Mouse (Mus musculus) spleen, postnatal 4 days (tissue): Measurements from ENCODE around the gene 1700037C18Rik.
"Not testable (repeated sequence)": the region's sequence is repeated elsewhere in the genome, so short reads cannot be mapped to it uniquely, and the experiment has no call there.

ENCODE experiments used
- DNase-seq, 2 experiments: peaks; one replicate each; pipeline ENCODE4 v3.0.0; 2022; ENCODE audit warnings: low spot score in 2 of 2

1700037C18Rik gene

DNA sequence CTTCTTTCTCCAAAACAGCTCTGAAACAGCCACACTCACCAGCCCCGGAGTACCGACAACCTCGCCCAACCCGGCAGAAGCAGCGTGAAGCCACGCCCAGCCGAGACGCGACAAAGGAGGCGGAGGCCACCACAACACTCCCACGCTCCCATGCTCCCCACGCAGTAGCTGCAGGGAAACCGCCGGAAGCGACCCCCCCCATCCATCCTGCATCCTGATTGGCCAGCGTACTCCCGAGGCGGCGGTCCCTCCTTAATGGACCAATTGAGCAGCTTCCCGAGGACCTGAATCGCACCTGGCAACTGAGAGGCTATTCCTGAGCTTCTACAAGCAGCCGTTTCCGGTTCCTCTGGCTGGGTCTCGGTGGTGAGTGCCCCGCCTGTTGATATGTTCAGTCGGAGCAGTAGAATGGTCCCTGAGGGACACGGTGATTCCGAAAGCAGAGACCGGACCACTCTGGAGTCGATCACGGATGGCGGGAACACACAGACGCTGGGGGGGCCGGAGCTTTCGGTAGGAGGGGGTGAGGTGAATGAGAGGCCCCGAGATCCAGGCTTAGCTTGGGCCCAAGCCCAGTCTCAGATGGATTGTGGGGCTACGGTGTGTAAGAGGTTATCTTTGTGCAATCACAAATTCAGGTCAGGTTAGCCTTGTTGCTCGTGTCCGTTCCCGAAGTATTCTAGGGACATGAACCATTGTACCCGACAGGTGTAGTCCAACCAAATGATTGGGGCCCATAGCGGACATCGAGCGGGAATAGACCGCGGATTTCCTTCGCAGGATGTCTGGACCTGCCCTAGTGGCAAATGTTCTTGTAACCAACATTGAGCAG lies 36.1 kb downstream of the 1700037C18Rik start, which contains the start of gene Naa60:
Naa60 (plus strand) TSS at position 160 of the 832 bp plus-strand sequence.
- peak; percentile 83 to 91 for DNase-seq

DNA sequence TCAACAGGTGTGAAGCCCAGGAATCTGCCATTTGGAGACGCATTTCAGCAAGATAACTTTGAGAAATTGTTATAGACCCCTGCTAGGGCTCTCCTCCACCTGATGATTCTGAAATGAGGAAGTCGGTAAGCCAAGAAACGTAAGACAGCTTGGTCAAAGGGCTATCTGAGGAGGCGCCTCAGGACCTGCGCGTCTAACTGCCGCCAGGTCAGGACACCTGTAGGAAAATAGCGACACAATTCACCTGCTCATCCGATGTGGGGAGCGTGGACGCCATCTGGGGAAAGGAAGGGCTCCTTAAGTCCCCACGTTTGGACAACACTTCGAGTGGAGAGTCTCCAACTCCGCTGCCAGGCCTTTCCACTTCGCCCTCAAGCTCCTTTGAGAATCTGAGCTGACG lies 36.7 kb downstream of the 1700037C18Rik start:
- DNase-seq = no peak

DNA sequence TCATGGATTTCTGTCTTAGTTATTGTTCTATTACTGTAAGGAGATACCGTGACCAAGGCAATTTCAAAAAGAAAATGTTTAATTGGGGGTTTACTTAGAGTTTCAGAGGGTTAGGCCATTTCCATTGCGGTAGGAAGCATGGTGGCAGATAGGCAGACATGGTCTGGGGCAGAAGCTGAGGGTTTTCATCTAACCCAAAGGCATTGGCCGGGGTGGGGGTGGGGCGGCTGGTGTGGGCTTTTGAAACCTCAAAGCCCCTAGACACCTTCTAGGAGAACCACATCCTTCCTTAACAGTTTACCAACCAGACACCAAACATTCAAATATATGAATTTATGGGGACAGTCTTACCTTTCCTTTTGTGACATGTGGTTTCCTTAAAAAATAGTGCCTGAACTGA lies 49.2 kb downstream of the 1700037C18Rik start:
- DNase-seq = no peak

DNA sequence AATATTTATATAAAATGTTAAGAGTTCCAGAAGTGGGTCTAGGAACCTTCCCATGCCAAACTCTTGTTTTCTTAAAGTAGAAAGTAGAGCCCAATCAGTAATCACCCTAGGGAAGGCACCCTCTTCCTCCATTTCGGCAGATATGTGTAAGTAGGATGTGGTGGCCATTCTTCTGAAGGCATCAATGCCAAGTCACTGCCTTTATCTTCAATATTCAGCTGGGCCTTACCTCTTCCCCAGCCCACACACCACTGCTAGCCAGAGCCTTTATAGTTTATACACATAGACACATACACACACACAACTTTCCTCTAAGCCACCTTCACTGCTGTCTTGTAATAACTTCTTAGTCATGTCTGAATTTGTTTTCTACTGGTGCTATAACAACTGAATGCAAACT lies 52.7 kb downstream of the 1700037C18Rik start:
- DNase-seq = no peak

DNA sequence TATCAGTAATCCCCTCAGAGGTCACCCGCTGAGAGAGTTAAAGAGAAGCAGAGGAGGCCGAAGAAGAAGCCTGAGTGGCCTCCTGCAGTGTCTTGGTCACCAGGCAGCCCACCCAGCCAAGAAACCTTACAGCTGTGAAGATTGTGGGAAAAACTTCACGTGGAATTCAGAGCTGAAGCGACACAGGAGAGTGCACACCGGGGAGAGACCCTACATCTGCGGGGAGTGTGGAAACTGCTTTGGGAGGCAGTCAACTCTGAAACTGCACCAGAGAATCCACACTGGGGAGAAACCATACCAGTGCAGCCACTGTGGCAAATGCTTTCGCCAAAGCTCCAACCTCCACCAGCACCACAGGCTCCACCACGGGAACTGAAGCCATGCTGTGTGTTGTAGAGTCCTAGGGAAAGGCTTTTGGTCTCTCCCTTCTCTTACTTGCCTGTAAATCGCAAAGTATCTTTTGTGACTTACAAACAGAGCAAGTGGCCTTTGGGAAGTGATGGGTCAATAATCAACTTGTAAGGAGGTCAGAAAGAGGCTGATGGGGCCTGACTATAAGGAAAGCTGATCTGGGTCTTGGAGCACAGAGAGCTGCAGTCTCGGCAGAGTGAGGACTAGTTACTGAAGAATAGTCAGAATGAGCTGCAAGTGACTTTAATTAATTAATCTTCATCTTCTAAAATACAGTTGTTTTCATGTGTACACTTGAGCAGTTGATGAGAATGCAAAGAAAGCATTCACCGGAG lies 53.9 kb downstream of the 1700037C18Rik start:
- DNase-seq = no peak

DNA sequence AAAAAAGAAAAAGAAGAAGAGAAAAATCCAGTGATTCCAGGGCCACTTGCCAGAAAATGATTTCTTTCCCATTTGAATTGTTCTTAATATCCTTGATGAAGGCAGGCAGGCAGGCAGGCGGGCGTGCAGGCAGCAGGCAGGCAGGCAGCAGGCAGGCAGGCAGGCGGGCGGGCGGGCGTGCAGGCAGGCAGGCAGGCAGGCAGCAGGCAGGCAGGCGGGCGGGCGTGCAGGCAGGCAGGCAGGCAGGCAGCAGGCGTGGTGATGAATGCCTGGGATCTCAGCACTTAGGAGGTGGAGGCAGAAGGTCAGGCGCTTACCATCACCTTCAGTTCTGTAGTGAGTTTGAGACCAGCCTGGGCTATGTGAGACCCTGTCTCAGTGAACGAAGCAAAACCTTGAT lies 55.9 kb downstream of the 1700037C18Rik start:
- DNase-seq = no peak

DNA sequence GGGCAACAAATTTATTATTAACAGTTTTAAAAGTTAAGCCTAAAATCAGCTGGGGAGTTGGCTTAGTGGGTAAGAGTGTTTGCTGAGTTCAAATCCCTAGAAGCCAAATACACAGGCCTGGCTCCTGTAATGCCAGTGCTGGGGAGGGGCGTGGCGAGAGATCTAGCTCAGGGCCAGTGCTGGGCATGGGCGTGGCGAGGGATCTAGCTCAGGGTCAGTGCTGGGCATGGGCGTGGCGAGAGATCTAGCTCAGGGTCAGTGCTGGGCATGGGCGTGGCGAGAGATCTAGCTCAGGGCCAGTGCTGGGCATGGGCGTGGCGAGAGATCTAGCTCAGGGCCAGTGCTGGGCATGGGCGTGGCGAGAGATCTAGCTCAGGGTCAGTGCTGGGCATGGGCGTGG lies 57.2 kb downstream of the 1700037C18Rik start:
- DNase-seq = not testable (repeated sequence)

DNA sequence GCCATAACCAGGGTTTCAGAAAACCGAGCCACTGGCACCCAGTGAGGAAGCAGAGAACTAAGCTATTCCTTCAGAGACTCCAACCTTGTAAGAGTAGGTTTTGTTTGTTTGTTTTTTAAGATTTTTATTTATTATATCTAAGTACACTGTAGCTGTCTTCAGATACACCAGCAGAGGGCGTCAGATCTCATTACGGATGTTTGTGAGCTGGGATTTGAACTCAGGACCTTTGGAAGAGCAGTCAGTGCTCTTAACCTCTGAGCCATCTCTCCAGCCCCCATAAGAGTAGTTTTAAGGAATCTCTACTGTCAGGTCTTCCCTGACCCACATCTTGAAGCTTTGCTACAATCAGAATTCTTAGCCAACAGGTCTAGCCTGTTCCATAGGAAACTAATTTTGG lies 60.1 kb downstream of the 1700037C18Rik start:
- no peak for DNase-seq

DNA sequence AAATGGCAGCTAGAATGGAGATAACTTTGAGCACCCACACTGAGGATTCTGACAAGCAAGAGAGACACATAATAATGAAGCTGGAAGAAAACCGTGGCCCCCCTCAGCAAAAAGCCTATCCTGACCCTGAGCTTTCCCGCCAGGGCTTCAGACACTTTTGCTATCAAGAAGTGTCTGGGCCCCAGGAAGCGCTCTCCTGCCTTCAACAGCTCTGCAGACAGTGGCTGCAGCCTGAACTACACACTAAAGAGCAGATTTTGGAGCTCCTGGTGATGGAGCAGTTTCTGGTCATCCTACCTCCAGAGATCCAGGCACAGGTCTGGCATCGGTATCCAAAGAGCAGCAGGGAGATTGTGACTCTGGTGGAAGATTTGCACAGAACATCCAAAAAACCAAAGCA lies 60.6 kb downstream of the 1700037C18Rik start:
- no peak for DNase-seq

DNA sequence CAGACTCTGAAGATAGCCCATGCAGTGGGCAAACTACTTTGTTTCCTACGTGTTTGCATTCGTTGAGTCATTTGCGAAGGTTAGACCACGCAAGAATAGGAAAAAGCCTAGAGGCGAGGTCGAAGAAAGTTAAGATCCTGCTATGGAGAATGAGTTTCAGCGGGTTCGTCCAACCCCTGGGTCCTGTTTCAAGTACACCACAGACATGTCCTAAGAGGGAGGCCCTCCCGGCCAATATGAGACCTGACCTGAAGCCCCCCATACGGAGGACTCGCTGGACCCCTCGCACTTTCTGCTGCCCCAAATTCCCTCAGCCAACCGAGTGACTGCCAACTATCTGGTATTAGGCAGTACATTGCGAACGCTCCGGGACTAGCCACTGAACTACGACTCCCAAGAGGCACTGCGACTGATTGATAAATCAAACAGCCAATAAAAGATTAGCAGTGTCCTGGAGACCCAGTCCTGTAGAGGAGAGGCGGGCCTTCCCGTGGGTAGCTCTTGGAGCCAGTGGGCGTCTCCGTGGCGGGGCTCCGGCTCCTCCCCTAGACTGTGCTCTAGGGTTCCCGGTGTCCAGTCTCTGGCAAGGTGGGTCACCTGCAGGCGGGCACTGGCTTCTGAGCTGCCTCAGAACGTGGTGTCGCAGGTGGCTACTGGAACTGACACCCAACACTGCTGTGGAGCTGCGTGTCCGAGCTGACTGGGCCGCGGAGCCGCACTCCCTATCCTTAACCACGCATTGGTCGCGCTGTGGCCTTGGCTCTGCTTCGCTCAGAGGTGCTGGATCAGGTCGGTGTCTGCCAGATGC lies 61.6 kb downstream of the 1700037C18Rik start, which contains the start of gene Zfp174:
Zfp174 (plus strand) TSS at position 558 of the 808 bp plus-strand sequence.
- peak; percentile 88 to 92 for DNase-seq
